Mouse (Mus musculus): ENCODE measurements around the gene Defb23. TPM values are rescaled to one million over a fixed set of nuclear protein-coding genes. Genes with fewer than 3 reads are reported as not detected.

Gene Defb23
- polyA plus RNA-seq (2012; rRNA removed) = not detected in 2 replicates

- WGBS = 89% methylated on average over 3 of the region's 3 CpGs
- no peak for DNase-seq (ENCODE audit: low read depth, low spot score)
These were observed at the start of gene Defb23 for GRCm38 (mm10) chr2:152464570-152465150. Defb23 (minus strand) TSS chr2:152464620.

GRCm38 (mm10) chr2:152511592-152511991 is 47.2 kb upstream of the Defb23 start, which contains the start of gene Defb26:
Defb26 (minus strand) TSS chr2:152511692.
- DNase-seq (ENCODE audit: low read depth, low spot score) = no peak

GRCm38 (mm10) chr2:152503950-152504349 is 39.5 kb upstream of the Defb23 start:
- no peak for DNase-seq (ENCODE audit: low read depth, low spot score)
- 80% methylated on average over 2 of the region's 2 CpGs for WGBS

More at GRCm38 (mm10) chr2:152511592-152511991, 47.2 kb upstream of the Defb23 start, which contains the start of gene Defb26:
- 76% methylated on average over 1 of the region's 1 CpGs for WGBS

- WGBS = 79% methylated on average over 6 of the region's 6 CpGs
- DNase-seq (ENCODE audit: low read depth, low spot score) = no peak
These were observed 36.4 kb upstream of the Defb23 start for GRCm38 (mm10) chr2:152500863-152501229.

- WGBS = 47% methylated on average over 7 of the region's 7 CpGs
These were observed 35.9 kb upstream of the Defb23 start for GRCm38 (mm10) chr2:152500204-152500862.

DNA sequence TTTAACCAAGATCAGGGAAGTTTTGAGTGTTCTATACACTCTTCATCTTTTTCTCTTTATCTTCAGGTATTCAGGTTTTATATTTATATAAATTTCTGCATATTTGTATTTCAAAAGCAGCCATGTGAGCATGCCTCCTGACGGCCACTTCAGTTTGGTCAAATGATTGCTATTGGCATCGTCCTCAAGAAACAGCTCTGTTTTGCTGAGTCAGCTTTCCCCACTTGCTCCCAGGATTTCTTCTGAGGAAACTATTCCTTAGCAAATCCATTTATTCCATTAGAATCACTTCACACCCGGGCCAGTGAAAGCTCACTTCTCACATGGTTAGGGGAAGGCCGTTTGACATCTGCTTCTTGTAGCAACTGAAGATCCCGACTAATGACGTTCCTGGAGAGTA is 33.6 kb upstream of the Defb23 start:
- WGBS = 73% methylated on average over 6 of the region's 6 CpGs
- DNase-seq (ENCODE audit: low read depth, low spot score) = no peak

More at GRCm38 (mm10) chr2:152500204-152500862, 35.9 kb upstream of the Defb23 start:
- no peak for DNase-seq (ENCODE audit: low read depth, low spot score)

- no peak for DNase-seq (ENCODE audit: low read depth, low spot score)
- WGBS = 74% methylated on average over 6 of the region's 6 CpGs
These were observed 28.7 kb upstream of the Defb23 start for GRCm38 (mm10) chr2:152493151-152493550.

DNA sequence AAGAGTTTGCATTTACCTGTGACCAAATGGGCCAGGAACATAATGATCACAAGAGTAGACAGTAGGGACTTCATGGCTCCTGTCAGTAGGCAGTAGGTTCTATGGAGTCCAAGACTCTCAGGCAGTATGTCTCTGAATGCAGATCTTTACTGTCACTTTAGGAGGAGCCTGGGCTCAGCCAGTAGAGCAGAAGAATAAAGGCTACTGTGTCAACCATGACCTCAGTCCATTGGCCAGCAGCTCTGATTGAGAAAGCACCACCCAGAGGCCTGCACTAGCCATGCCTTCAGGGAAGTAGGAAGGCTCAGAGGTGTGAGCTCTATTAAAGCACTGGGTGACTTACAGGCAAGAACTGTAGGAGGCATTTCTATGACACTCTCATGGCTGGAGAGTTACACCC is 25.6 kb upstream of the Defb23 start, which contains the start of gene Defb22:
TSS of gene Defb22 (minus strand) at position 101 of the 400 bp plus-strand sequence.
- no peak for DNase-seq (ENCODE audit: low read depth, low spot score)

GRCm38 (mm10) chr2:152487024-152487423 is 22.6 kb upstream of the Defb23 start:
- WGBS = 78% methylated on average over 2 of the region's 2 CpGs

DNA sequence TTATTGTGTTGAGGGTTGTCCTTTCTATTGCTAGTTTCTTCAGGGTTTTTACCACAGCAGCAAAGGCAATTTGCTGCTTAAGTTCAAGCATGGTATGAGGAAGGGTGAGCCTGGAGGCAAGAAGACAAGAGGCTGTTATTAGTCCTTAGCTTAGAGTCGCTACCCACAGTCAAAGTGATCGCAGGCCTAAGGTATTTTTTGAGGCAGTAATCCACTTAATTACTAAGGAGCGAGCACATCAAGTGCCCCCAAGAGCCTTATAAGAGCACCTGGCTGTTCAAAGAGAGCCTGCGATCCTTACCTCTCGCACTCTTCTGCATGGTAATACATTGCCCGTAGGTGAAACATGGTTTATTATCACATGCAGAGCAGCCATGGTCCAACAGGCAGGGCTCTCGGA is 17.3 kb upstream of the Defb23 start:
- DNase-seq (ENCODE audit: low read depth, low spot score) = no peak
- 85% methylated on average over 7 of the region's 7 CpGs for WGBS

More at GRCm38 (mm10) chr2:152487024-152487423, 22.6 kb upstream of the Defb23 start:
- no peak for DNase-seq (ENCODE audit: low read depth, low spot score)

DNA sequence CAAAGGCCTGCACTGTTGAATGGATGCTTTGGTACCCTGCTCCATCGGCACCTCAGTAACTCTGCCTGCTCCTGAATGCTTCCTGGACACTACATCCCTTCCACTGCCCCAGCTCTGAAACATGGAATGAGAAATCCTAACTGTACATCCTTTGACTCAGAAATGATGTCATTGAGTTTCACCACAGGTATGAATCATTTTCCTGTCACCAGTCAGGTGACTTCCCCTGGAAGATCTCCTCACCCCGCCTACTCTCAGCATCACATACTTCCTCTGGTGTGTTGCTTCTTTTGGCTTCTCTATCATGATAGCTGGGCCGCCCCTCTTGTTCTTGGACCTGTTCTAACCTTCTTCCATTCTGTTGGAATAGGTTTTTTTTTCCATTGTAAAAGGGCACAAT is 16.5 kb upstream of the Defb23 start:
- 76% methylated on average over 3 of the region's 3 CpGs for WGBS
- no peak for DNase-seq (ENCODE audit: low read depth, low spot score)

- 56% methylated on average over 2 of the region's 2 CpGs for WGBS
- no peak for DNase-seq (ENCODE audit: low read depth, low spot score)
These were observed 12.3 kb upstream of the Defb23 start, which contains the start of gene Defb20 for GRCm38 (mm10) chr2:152476763-152477162. Defb20 (plus strand) TSS chr2:152477063.

- DNase-seq (ENCODE audit: low read depth, low spot score) = no peak
- WGBS = 22% methylated on average over 3 of the region's 3 CpGs
These were observed 8.0 kb upstream of the Defb23 start for GRCm38 (mm10) chr2:152472434-152472833.

- WGBS = 27% methylated on average over 7 of the region's 7 CpGs
- DNase-seq (ENCODE audit: low read depth, low spot score) = peak; percentile 10
These were observed 6.6 kb upstream of the Defb23 start for GRCm38 (mm10) chr2:152470973-152471372.

DNA sequence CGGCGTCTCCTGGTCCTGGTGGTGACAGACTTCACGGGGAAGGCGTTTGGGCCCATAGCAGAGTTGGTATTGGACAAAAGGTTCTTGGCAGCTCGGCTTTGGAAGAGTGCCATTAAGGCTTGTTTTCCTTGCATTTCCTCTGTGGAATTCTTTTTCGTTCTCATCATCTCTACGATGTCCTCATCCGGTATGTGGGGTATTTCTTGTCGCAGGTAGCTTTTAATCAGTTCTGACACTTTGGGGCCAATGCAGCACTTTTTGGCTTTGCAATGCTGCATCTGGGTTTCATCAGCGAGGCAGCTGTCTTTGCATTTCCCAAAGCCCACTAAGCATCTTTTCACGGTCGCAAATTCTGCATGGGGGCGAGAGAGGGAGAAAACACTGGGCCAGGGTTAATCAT is 5.2 kb downstream of the Defb23 start:
- 44% methylated on average over 13 of the region's 13 CpGs for WGBS
- no peak for DNase-seq (ENCODE audit: low read depth, low spot score)

GRCm38 (mm10) chr2:152452101-152452781 is 12.2 kb downstream of the Defb23 start:
- 65% methylated on average over 4 of the region's 4 CpGs for WGBS
- DNase-seq (ENCODE audit: low read depth, low spot score) = no peak

GRCm38 (mm10) chr2:152450241-152450640 is 14.2 kb downstream of the Defb23 start:
- under 1% methylated on average over 5 of the region's 5 CpGs for WGBS
- peak; percentile 8 for DNase-seq (ENCODE audit: low read depth, low spot score)

DNA sequence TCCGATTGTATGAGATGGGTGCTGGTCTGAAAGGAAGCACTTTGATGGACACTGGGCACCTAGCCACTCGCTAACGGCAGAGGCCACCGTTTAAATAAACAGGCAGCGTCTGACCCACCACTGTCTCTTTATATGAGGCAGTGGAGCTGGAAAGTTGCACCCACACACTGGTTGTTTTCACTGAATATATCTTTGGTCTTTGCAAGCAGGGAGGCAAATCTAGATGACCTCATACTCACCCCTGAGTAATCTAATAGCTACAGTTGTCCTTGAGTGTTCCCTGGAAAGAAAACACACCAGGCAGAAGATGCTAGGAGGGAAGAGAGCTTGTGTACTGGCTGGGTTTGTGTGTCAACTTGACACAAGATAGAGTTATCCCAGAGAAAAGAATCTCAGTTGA is 17.0 kb downstream of the Defb23 start:
- 27% methylated on average over 5 of the region's 5 CpGs for WGBS
- no peak for DNase-seq (ENCODE audit: low read depth, low spot score)

DNA sequence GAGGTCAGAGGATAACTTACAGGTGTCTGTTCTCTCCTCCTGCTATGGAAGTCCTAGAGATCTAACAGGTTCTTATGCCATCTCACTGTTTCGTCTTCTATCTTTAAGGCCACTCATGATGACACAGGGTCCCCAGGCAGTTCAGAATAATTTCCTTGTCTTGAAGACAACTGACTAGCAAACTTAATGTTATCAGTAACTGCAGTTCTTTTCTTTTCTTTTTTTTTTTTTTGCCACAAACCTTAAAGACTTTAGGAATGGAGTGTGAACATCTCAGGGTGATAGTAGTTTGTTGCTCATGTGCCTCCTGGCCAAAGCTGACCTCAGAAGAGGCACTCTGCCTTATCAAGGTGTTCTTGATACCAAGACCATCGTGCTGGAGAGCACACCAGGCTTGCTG is 17.8 kb downstream of the Defb23 start:
- DNase-seq (ENCODE audit: low read depth, low spot score) = no peak
- WGBS = 61% methylated on average over 2 of the region's 2 CpGs

DNA sequence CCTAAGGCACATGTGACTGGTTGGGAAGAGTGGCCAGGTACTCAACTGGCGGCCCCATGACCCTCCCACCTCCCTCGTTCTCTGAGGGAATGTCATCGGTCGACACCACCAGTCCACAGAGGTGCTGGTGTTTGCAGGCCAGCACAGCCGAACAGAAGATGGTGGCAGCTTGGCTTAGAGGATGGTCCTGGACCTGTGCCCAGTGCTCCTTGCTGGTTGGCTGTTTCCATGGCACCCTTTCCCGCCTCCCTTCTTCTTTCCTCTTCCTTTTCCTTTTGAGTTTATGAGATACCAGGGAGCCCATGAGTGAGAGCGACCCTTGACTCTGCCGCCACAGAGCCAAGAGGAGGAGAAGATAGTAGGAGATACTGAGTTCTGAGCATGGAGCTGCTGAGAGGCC is 21.1 kb downstream of the Defb23 start:
- DNase-seq (ENCODE audit: low read depth, low spot score) = no peak

GRCm38 (mm10) chr2:152442322-152442721 is 22.1 kb downstream of the Defb23 start:
- WGBS = 81% methylated on average over 4 of the region's 4 CpGs
- no peak for DNase-seq (ENCODE audit: low read depth, low spot score)

More for the DNA sequence above, 21.1 kb downstream of the Defb23 start:
- WGBS = 75% methylated on average over 8 of the region's 8 CpGs
